Mouse (Mus musculus) frontal cortex, postnatal 10 days (tissue): ENCODE measurements at regions not wholly inside any gene's neighbourhood (a gene's known extent, or its start where the extent isn't known, plus 50 kb on each side); places are given as distances from the start of the nearest gene placed in this dataset.
A peak's percentile ranks its signal among the peaks of the same experiment; 100 is the strongest.

ENCODE experiments used
- DNase-seq, 2 experiments: peaks; one replicate each; pipeline ENCODE4 v3.0.0; 2022; ENCODE audit warnings: low spot score in 2 of 2, mixed read lengths in 1 of 2

DNA sequence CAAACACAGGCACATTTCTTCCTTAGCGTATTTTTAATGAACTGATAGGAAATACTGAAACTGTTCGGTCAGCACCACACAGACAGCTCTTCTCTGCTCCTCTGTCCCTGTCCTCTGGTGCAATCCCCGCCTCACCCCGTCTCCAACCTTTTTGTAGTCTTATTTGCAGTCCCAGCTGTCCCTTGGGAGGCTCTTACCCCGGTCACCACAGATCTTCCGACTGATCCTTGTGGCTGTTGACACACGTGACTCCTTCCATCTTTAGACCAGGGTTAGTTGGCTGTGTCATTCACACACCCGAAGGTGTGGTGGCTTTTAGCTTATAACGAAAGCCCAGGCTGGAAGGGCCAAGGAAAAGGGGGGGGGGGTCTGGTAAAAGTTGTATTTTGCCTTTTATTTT is 56.4 kb downstream of the Cyp26a1 start:
- no peak for DNase-seq

DNA sequence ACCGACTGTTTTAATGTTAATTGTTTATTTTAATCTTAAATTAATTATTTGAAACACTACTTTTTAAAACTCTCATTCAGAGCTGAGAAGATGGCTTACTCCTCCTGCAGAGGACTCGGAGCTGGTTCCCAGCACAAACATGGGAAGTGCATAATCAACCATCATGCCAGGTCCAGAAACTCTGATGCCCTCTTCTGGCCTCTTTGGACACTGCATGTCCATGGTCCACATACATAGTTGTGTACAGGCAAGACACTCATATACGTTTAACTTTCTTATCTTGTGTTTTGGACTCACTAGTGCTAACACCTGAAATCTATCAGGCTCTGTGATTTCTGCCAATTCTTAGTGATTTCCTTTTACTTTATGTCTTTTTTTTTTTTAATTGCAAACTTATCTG is 57.8 kb downstream of the Cyp26a1 start:
- no peak for DNase-seq

DNA sequence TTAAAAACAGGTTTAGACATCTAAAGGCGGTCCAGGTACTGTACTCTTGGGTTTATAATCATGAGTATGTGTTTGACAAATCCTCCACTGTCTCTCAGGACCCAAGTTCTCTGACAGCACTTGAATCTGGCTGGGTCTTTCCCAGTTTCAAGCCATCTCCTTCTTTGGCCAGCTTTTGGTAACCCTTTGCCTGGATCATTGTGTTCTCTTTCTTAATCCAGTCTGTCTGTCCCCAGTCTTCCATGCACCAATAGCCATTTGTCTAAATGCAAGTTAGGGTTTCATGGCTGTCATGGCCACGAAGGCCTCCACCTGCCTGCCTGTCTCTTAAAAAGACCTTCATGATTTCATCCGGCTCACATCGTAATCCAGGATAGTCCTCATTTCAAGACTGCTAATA is 71.8 kb downstream of the Cyp26a1 start:
- DNase-seq, result no peak

DNA sequence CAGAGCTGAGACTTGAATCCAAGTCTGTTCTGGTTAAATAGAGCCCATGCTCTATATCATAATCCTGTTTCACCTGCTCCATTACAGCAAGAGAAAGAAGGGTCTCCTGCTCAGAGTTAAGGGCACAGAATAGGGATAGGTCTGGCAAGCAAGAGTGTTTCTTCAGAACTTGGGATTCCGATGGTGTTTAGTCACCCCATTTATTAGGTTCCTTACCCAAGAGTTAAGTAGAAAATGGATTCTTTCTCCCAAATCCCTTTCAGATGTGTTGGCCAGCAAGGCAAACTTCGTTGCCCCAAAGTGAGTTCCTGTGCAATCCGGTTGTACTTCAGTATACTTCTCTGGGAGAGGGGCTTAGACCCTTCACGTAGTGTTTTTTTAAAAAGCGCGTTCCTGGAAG is 74.4 kb downstream of the Cyp26a1 start:
- no peak for DNase-seq

DNA sequence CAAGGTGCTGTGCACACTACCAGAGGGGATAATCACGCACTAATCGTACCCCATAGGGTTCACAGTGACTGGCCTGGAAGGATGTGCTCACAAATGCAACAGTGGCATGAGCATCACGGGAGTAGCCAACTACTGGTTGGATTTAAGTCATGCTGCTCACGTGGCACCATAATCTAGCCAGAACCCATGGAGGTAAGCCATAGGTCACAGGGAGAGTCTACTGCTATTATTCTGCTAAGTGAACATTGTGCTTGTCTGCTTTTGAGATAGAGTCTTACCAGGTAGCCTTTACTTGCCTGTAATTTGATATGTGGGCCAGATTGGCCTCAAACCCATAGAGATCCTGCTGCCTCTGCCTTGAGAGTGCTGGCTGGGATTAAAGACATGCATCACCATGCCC is 77.0 kb downstream of the Cyp26a1 start:
- DNase-seq, result no peak

DNA sequence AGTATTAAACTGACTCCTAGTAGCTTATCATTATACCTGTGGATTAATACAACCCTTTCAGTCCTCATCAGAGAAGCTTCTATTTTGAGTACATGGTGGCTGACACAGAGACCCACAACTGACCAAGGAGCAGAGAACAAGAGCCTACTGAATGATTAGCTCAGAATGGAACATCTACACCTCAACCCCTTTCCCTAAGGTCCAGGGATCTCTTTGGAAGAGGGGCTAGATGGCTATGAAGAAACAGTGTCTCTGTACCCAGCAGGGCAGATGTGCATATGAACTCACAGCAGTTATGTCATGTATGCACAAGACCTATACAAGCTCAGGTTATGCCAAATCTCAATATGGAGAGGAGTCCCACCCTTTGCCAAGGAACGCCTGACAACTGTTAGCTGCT is 77.4 kb downstream of the Cyp26a1 start:
- DNase-seq, result no peak

DNA sequence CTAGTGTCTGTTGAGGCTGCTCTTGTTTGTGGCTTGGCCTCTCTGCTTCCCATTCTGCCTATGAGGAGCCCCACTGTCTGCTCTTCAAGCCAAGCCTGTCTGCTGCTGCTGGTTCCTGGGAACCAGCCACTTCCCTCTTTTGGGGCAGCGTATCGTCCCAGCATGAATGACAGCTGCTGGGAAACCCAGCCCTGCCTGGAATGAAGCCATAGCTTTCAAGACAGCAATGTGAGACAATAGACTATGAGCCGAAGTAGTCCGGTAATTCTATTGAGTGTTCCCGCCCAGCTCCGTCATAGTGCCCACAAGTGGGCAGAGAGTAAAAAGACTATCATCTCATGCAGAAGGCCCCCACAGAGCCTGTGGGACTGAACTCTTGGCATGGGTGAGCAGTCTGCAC is 80.4 kb downstream of the Cyp26a1 start:
- no peak for DNase-seq

DNA sequence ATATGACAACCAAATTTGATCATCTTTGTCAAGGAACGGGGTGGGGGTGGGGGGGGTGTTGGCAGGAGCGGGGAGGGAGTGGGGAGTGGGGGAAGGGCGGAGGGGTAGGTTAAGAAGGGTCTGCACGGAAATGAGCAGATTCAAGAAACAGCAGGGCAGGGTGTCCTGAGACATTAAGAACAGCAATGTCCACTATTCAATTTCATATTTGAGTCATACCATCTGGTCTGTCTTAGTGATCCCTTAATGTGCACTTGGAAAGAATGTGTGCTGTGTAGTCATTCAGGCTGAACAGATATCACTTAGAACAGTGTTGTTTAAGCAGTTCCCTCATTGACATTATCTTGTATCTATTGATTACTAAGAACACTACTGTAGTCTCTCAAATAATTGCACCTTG is 81.0 kb downstream of the Cyp26a1 start:
- no peak for DNase-seq

DNA sequence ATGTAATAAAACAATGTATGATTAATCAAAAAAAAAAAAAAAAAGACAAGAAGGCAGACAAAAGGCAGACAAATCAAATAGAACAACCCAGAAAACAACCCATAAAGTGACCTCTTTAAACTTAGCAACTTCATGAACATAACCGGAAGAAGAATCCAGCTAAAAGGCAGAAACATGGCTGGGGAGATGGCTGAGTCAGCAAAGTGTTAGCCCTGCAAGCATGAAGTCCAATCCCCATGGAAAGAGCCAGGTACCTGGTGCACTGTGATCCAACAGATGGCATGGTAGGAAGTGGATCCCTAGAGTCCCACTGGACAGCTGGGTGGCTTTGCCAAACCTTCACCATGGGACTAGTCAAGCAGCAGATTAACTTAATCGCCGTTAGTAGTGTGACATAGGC is 90.9 kb downstream of the Cyp26a1 start:
- DNase-seq, result no peak

DNA sequence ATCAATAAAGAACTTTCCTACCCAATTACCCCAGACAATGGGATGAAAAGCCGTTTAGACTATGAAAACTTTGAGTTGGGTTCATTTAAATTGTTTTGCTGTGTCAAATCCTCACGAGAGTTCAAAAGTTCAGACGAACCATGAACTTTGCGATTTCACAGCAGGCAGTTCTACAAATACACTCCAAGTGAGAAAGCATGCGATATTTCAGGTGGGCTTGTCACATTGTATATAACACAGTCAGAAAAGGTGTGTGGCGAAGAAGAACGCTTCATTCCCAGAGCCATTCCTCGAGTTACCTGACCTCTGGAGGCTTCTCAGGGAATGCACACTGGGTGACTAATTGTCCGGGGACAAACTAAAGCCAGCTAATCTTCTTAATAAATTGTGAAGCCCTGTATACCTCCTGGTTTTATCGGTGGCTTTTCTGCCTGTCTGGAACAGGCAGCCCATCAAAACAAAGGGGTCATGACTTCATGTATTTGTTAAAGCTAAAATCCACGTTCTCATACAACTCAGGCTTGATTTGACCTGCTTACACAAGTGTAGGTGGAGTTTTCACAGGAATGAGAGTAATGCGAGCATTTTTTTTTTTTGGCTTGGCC is 92.1 kb downstream of the Cyp26a1 start:
- no peak for DNase-seq

DNA sequence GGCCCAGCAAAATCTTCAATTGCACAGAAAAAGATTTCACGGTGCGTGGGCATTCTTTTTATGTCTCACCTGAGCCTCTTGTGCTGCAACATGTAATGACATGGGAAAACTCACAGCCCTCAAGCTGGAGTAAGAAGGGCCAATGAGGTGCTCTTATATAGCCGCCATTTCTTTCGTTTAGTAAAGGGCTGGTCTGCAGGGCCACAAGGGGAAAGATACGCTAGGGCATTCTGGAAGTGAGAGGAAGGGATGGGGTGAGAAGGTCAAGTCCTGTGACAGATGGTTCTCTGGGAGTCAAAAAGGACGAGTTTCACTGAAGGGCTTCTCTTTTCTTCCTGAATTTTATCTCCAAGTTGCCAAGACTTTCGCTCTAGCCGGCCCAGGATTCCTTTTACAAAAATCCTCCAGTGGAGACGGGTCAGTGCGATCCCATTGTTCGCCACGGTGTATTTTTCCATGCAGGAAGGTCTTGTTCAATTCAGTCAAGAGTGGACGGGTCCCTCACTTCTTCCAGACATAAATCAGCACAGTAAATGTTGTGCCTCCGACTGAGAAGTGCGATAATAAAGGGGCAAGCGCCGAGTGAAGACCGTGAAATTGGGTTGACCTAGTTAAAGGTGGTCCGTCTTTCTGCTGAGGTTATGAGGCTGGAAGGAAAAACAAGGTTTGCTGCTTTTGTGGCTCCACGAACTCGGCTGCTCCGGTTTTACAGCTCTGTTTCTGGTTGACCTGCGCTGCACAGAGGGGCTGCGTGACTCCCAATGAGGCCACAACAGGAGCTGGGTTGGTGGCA is 92.9 kb downstream of the Cyp26a1 start:
- no peak for DNase-seq

DNA sequence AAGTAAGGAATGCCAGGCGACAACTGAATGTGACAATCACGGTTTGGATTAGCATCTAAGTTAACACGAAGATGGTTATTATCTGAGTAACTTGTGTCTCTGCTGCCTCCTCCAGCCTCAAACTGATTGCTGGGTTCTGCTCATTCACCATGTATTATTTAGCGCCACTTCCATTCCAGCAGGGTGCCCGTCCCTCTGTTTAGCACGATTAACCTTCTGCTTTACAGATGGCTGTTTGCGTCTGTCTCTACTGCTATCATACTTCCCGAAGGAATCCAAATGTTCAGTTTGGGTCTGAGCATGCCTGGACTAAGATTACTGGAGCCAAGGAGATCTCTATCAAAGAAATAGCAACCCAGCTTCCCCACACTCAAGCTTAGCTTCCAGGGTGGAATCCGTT is 95.6 kb downstream of the Cyp26a1 start:
- no peak for DNase-seq

DNA sequence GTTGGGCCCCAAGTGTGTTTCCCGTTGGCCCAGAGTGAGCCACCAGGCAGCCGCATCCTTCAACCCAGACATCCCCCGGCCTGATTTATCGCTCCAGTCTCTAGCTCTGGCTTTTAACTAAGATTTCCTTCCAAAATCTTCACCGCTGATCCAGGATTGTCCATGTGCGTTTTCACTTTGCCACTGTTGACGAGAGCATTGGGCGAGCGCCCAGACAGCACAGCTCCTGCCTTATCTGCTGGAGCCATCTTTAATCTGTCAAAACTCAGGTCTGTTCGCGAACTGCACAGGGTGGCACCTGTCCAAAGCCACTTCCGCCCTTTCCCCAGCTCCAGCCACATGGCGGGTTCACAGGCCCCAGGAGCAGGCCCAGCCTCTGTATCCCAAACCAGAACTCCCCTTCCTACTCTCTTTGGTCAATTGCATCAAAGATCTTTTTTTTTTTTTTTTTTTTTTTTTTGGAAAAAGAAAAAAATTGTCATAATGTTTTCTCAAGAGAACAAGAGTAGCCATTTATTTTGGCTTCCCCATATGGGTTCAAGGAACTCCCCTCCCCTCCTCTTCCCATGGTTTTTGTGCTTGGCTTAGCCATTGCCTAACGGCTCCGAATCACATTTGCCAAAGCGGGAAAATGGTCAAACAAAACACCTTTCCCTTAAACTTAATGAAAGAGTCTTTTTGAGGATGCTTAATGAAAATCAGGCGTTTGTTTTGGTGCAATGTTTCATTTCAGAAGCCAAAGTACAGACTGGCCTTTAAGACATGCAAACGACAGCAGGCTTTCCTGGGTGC is 98.2 kb downstream of the Cyp26a1 start:
- DNase-seq, result peak in 1 of 2 experiments; percentile 22

DNA sequence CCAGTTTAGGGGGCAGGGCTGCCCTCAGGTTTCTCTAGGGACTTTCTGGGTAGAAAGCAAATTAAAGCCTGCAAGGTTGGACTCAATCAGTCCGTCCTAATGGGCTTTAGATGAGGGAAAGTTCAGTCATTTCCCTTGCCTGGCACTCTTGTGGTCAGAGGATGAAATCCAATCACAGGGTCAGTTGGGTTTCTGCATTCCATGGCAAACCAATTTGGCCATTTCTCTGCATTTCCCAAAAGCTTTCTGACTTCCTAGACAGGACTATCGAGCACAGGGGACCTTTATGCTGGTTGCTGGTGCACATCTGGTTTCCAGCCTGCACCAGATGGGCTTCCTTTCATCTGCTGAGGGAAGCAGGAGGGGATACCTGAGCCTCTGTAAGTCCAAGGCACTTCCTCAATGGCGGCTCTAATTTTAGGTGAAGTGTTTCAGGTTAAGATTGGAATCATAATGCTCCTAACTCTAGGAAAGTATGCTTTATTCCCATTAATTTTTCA is 102.6 kb downstream of the Cyp26a1 start:
- no peak for DNase-seq

DNA sequence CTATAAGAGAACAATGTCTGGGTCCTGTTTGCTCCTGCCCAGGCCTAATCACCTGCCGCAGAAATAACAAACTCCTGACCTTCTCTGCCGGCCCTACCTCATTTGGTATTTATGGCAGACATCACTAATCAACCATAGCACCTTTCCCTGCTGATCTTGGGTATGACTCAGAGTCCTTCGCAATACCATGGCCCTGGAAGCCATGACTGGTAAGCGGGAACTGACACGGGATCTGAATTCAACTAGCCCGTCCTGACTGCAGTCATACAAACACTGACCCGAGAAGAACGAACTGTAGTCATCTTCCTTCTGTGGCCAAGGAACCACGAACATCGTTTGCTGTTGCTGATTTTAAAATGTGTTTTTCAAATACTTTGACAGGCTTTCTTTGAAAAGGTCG is 112.1 kb downstream of the Cyp26a1 start:
- no peak for DNase-seq

DNA sequence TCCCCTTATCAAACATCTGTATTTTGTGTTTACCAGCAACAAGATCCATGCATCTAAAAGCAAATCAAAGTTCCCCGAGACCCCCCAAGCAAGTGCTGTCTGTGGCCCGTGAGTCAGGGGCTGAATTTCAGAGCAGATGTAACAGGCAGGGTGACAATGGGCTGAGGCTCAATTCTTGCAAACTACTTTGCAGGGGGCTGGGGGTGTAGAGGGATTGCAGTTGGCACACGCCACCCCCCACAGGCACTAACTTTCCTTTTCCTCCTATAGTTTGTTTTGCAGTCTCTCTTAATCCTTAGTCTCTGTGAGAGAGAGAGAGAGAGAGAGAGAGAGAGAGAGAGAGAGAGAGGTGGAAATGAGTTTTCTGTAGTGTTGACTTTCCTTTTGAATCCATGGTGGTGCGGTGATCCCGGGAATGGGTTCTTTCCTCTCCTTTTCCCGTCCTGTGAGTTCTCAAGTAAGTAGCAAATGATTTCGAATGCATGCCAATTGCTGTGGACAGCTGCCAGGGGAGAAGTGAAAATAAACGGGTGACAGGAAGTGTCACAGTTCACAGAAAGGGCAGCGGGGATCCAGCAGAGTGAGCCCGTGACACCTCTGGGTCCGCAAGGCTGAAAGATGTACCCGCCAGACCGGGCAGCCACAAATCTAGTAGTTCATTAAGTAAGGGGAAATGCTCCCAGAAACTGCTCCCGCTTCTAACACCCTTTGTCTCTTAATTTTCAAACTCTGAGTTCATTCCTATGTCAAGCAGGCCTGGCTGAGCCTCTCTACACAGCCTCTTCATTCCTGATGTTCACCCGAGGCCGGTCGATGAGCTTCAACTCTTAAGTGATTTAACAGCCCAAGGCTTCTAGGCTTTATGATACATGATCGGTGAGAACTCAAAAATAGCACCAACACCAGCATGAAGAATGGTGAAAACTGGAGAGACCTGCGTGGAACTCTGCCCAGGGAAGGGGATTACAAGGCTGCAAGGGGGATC is 116.8 kb downstream of the Cyp26a1 start:
- no peak for DNase-seq

DNA sequence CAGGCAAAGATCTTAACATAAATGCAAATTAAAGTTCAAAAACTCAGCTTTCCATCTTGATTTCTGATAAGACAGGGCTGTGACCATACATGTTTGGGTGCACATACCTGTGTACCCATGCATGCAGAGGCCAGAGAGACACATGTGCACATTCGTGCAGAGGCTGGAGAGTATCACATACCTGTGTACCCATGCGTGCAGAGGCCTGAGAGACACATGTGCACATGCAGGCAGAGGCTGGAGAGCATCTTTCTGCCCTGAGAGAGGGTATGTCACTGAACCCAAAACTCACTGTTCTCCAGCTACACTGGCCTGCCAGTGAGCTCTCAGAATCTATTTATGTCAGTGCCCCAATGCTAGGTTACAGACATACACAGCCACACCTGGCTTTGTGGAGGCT is 118.0 kb downstream of the Cyp26a1 start:
- no peak for DNase-seq

DNA sequence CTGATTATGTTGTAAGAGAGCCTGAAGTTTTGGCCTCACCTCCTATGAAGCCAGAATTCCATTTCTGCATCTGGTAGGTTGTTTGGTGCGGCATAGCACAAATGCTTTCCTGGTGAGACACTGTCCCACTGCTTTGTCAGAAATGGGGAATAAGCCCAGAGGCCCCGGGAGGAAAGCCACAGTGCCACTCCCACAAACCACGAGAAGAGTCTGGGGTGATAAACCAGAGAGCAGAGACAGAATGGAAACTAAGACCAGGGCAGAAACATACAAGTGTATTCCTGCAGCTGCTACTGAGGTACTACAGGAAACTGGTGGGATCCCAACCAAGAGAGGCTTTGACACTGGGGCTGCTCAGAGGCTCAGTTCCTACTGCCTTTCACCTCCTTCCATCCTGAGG is 123.6 kb downstream of the Cyp26a1 start:
- DNase-seq, result no peak

DNA sequence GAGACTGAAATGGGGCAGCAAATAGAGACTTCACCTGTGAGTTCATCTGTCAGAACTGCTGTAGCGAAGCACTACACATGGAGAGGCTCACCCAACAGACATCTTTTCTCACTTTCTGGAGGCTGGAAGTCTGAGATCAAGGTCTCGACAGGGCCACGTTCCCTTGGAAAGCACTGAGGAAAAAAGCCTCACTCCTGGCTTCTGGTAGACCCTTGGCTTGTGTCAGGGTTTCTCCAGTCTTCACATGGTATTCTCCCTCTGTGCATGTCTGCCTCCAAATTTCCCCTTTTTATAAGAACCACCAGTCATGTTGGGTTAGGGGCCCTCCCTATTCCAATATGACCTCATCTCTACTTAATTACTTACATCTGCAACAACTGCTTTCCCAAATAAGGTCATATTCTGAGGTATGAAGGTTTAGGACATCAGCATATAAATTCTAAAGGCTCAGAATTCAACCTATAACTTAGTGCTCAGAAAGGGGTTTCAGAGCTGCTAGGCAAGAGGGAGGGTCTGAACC is 124.1 kb downstream of the Cyp26a1 start:
- DNase-seq, result no peak

DNA sequence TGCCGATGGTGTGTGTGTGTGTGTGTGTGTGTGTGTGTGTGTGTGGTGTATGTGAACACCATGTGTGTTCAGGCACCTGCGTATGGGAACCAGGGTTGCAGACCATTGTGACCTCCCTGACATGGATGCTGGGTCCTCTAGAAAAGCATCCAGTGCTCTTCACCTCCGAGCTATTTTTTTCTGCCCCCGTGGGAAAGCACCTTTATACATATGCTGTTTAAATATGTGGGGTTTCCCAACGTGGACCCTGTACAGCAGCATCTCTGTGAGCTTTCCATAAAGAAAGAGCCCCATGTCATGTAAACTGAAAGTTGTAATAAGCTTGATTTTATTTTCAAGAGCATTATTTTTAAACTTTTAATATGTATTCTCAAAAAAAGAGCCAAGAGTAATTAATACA is 126.6 kb downstream of the Cyp26a1 start:
- no peak for DNase-seq

DNA sequence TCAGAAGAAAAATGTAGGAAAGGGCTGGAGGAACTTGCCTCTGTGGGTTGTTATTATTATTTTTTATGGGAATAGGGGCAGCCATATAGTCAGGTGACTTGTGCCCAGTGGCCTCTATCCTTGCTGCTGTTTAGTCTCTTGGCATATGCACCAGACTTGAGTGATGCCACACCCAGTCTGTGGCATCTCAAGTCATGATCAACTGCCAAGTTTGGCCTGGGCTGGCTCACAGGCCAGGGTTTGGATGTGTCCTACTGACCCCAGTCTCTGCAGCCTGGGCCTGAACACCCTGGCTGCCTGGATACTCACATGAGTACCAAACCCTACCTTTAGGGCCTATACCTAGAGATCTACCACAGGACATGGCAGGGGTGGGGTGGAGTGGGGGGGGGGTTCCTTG is 133.8 kb downstream of the Cyp26a1 start:
- no peak for DNase-seq
